In genomic region chr10:127522088-127522581, GRCm38 (mm10) we compare ENCODE assay signal across 8 mouse cellular contexts. TPM values are rescaled to one million over a fixed set of nuclear protein-coding genes. Genes with fewer than 3 reads are reported as not detected.
A peak's percentile ranks its signal among the peaks of the same experiment; 100 is the strongest.
DNase-seq lines count a peak whose midpoint lies in the region; ATAC-seq and TF ChIP-seq lines count a peak whose summit lies in the region.

Shmt2 (minus strand) TSS chr10:127522444.

- TF ChIP-seq POLR2A in ES-Bruce4 (IDR thresholded peaks at IDR 0.05; ENCODE audit: insufficient read depth, low read length) = peak; percentile 45

- peak within 1 kb of the TSS; percentile 87 for H3K9ac ChIP-seq in ES-Bruce4 (ENCODE audit: low read depth, poor library complexity, severe bottlenecking)
- H3K9ac ChIP-seq in forebrain, embryonic 11.5 days (ENCODE audit: low read length) = peak within 1 kb of the TSS; percentile 71
- peak within 1 kb of the TSS; percentile 71 for H3K9ac ChIP-seq in heart, embryonic 15.5 days
- H3K9ac ChIP-seq in liver, embryonic 13.5 days = peak within 1 kb of the TSS; percentile 84
- peak within 1 kb of the TSS; percentile 49; the same call in 1 of the 2 replicates for H3K9ac ChIP-seq in stomach, embryonic 15.5 days

- H3K4me2 ChIP-seq in forebrain, embryonic 11.5 days (ENCODE audit: low read depth, low read length, severe bottlenecking) = peak within 1 kb of the TSS; percentile 94
- H3K4me2 ChIP-seq in heart, embryonic 15.5 days = peak within 1 kb of the TSS; percentile 94
- peak within 1 kb of the TSS; percentile 87 for H3K4me2 ChIP-seq in liver, embryonic 13.5 days
- H3K4me2 ChIP-seq in stomach, embryonic 15.5 days = peak within 1 kb of the TSS; percentile 88

- no peaks in the 10 kb centered on the region for H3K9me3 ChIP-seq in ES-Bruce4 (replicated peaks; ENCODE audit: control insufficient read depth, insufficient read depth, low read length, poor library complexity, severe bottlenecking)
- H3K9me3 ChIP-seq in forebrain, embryonic 11.5 days (ENCODE audit: control insufficient read depth, low read length) = no peaks in the 10 kb centered on the region
- no peaks in the 10 kb centered on the region for H3K9me3 ChIP-seq in heart, embryonic 15.5 days (replicated peaks)
- no peaks in the 10 kb centered on the region for H3K9me3 ChIP-seq in liver, embryonic 13.5 days (replicated peaks)
- no peaks in the 10 kb centered on the region for H3K9me3 ChIP-seq in stomach, embryonic 15.5 days

- H3K27ac ChIP-seq in ES-Bruce4 (ENCODE audit: insufficient read depth, low read length) = no peak within 1 kb of the TSS
- no peak within 1 kb of the TSS for H3K27ac ChIP-seq in forebrain, embryonic 11.5 days (ENCODE audit: low read depth, low read length)
- 0 out of 2 replicates have a peak within 1 kb of the TSS, but pooled peaks have one; percentile 47 for H3K27ac ChIP-seq in heart, embryonic 15.5 days
- peak within 1 kb of the TSS; percentile 86 for H3K27ac ChIP-seq in liver, embryonic 13.5 days
- H3K27ac ChIP-seq in stomach, embryonic 15.5 days = 0 out of 2 replicates have a peak within 1 kb of the TSS, but pooled peaks have one; percentile 9

- no peaks in the 10 kb centered on the region; the same call in 1 of the 2 replicates for H3K27me3 ChIP-seq in ES-Bruce4 (ENCODE audit: control insufficient read depth, insufficient read depth, low read length, poor library complexity, severe bottlenecking)
- peaks cover 37% of the 10 kb centered on the region for H3K27me3 ChIP-seq in forebrain, embryonic 11.5 days (ENCODE audit: control insufficient read depth, insufficient read depth, low read length)
- H3K27me3 ChIP-seq in heart, embryonic 15.5 days = peaks cover 42% of the 10 kb centered on the region
- peaks cover 54% of the 10 kb centered on the region for H3K27me3 ChIP-seq in liver, embryonic 13.5 days
- peaks cover 33% of the 10 kb centered on the region for H3K27me3 ChIP-seq in stomach, embryonic 15.5 days (replicated peaks)

- peaks cover 9% of the 10 kb centered on the region for H3K36me3 ChIP-seq in ES-Bruce4 (ENCODE audit: control insufficient read depth, insufficient read depth, low read length, poor library complexity, severe bottlenecking)
- peaks cover 12% of the 10 kb centered on the region for H3K36me3 ChIP-seq in forebrain, embryonic 11.5 days (ENCODE audit: control insufficient read depth, insufficient read depth, low read length)
- peaks cover 24% of the 10 kb centered on the region for H3K36me3 ChIP-seq in heart, embryonic 15.5 days
- H3K36me3 ChIP-seq in liver, embryonic 13.5 days = peaks cover 38% of the 10 kb centered on the region
- H3K36me3 ChIP-seq in stomach, embryonic 15.5 days = peaks cover 26% of the 10 kb centered on the region

- peak; percentile 65 for ATAC-seq in forebrain, embryonic 11.5 days (replicated peaks; ENCODE audit: low FRiP score)
- ATAC-seq in heart, embryonic 15.5 days (replicated peaks; ENCODE audit: insufficient number of reproducible peaks, insufficient read depth, low FRiP score, low read depth) = peak; percentile 49; the same call in 1 of the 2 replicates
- ATAC-seq in liver, embryonic 13.5 days (ENCODE audit: low read depth) = peak; percentile 59
- ATAC-seq in stomach, embryonic 15.5 days (ENCODE audit: insufficient read depth, low FRiP score, low read depth) = peak; percentile 54; the same call in 1 of the 2 replicates

- peak within 1 kb of the TSS; percentile 75 for H3K4me3 ChIP-seq in ES-Bruce4 (ENCODE audit: low read depth, low read length)
- peak within 1 kb of the TSS; percentile 52 for H3K4me3 ChIP-seq in forebrain, embryonic 11.5 days (ENCODE audit: low read depth, low read length)
- H3K4me3 ChIP-seq in heart, embryonic 15.5 days = peak within 1 kb of the TSS; percentile 76
- H3K4me3 ChIP-seq in liver, embryonic 13.5 days (replicated peaks) = peak within 1 kb of the TSS; percentile 72
- peak within 1 kb of the TSS; percentile 64 for H3K4me3 ChIP-seq in stomach, embryonic 15.5 days (replicated peaks)

- TF ChIP-seq EP300 in ES-Bruce4 (IDR thresholded peaks at IDR 0.05; ENCODE audit: insufficient read depth, low read depth, low read length) = no peak

- WGBS in forebrain, embryonic 11.5 days = under 1% methylated on average over 21 of the region's 21 CpGs
- WGBS in heart, embryonic 15.5 days = under 1% methylated on average over 21 of the region's 21 CpGs
- WGBS in liver, embryonic 13.5 days (ENCODE audit: insufficient replicate concordance) = under 1% methylated on average over 21 of the region's 21 CpGs
- WGBS in stomach, embryonic 15.5 days = under 1% methylated on average over 21 of the region's 21 CpGs

- DNase-seq in c-Kit-positive CD71-positive TER-119-negative erythroid progenitor cells, embryonic 14.5 days (ENCODE audit: low read depth) = peak; percentile 96
- DNase-seq in forebrain, embryonic 11.5 days (ENCODE audit: low spot score) = peak; percentile 93
- peak; percentile 91 for DNase-seq in kidney, postnatal 14 days
- peak; percentile 82 for DNase-seq in liver, embryonic 13.5 days
- DNase-seq in neural tube, embryonic 10.5 days (ENCODE audit: extremely low spot score, low spot score) = peak; percentile 89

- TF ChIP-seq CTCF in ES-Bruce4 (IDR thresholded peaks at IDR 0.05; ENCODE audit: low read depth, low read length) = no peak

- H3K4me1 ChIP-seq in ES-Bruce4 (ENCODE audit: control insufficient read depth, insufficient read depth, low read length) = no peaks in the 10 kb centered on the region
- peaks cover 26% of the 10 kb centered on the region for H3K4me1 ChIP-seq in forebrain, embryonic 11.5 days (replicated peaks; ENCODE audit: control insufficient read depth, insufficient read depth, low read length)
- peaks cover 39% of the 10 kb centered on the region for H3K4me1 ChIP-seq in heart, embryonic 15.5 days (replicated peaks)
- H3K4me1 ChIP-seq in liver, embryonic 13.5 days (replicated peaks) = peaks cover 48% of the 10 kb centered on the region
- H3K4me1 ChIP-seq in stomach, embryonic 15.5 days = peaks cover 51% of the 10 kb centered on the region

RNA-seq across cellular contexts. Expression of gene Shmt2, which starts in this region (rescaled TPM):
- polyA plus RNA-seq in ES-Bruce4 (2011; ENCODE audit: insufficient read depth, insufficient read length, low read depth, missing spikeins) = 67.4 and 68.2 TPM in 2 replicates
- polyA plus RNA-seq in forebrain, embryonic 11.5 days (2014; fragmentation: Nextera tagmentation; extraction: Ambion mirVana) = 112 and 123 TPM in 2 replicates
- 89.8 and 106 TPM in 2 replicates for polyA plus RNA-seq in heart, embryonic 15.5 days (2015; fragmentation: Nextera tagmentation; extraction: Ambion mirVana)
- polyA plus RNA-seq in liver, embryonic 13.5 days (2015; fragmentation: Nextera tagmentation; extraction: Ambion mirVana) = 133 and 142 TPM in 2 replicates
- 142 and 144 TPM in 2 replicates for polyA plus RNA-seq in stomach, embryonic 15.5 days (2015; fragmentation: Nextera tagmentation; extraction: Ambion mirVana)

Comparison
In these comparisons a context has a peak if more than half of its experiments do, and no peak if none do; other contexts are left out.
1. H3K27ac ChIP-seq: peak in heart, embryonic 15.5 days (single experiment), liver, embryonic 13.5 days (single experiment) and stomach, embryonic 15.5 days (single experiment); none in ES-Bruce4 (single experiment) and forebrain, embryonic 11.5 days (single experiment).
2. Peak in every context shown above with its lines, with median percentiles within 50 percentile points of each other: H3K4me3 ChIP-seq, H3K9ac ChIP-seq, DNase-seq, ATAC-seq and H3K4me2 ChIP-seq.